Mouse (Mus musculus) lung, adult 2 months (tissue): ENCODE measurements at regions not wholly inside any gene's neighbourhood (a gene's known extent, or its start where the extent isn't known, plus 50 kb on each side); places are given as distances from the start of the nearest gene placed in this dataset.

ENCODE experiments used
- CTCF ChIP-seq: fragments of 200-500 bp; IDR thresholded peaks from 2 replicates; pipeline ENCODE4 v1.5.1; 2011; ENCODE audit warnings: mild to moderate bottlenecking, low read length, control low read depth; ENCODE audit not compliant: insufficient read depth
- POLR2A ChIP-seq: fragments of 200-500 bp; IDR thresholded peaks from 2 replicates; pipeline ENCODE4 v1.6.1; 2011; ENCODE audit warnings: low read depth, mild to moderate bottlenecking, control low read depth, low read length, borderline replicate concordance; ENCODE audit errors: extremely low read depth

GRCm38 (mm10) chr13:107530392-107530791 lies 508.5 kb upstream of the Kif2a start:
- TF ChIP-seq CTCF (no peak), POLR2A (no peak)
